Mouse (Mus musculus) neutrophil, adult 5-6 weeks (primary cell): ENCODE measurements around the gene Parp11. TPM values are rescaled to one million over a fixed set of nuclear protein-coding genes. Genes with fewer than 3 reads are reported as not detected.

ENCODE experiments used
- ATAC-seq: fragments of 151-379, 151-347 bp; 2 replicates; pipeline ENCODE4 v1.8.0; 2017; ENCODE audit warnings: mild to moderate bottlenecking, moderate TSS enrichment; ENCODE audit not compliant: insufficient number of reproducible peaks, poor library complexity, low FRiP score, severe bottlenecking; ENCODE audit errors: extremely low read depth
- total RNA-seq: library from RNA; stranded (forward); fragments of 200-1000 nt; gene quantifications from 2 replicates; pipeline ENCODE4 v1.2.3, GENCODE M21; 2017

Gene Parp11
- total RNA-seq = 57.5 and 57.7 TPM in 2 replicates

DNA sequence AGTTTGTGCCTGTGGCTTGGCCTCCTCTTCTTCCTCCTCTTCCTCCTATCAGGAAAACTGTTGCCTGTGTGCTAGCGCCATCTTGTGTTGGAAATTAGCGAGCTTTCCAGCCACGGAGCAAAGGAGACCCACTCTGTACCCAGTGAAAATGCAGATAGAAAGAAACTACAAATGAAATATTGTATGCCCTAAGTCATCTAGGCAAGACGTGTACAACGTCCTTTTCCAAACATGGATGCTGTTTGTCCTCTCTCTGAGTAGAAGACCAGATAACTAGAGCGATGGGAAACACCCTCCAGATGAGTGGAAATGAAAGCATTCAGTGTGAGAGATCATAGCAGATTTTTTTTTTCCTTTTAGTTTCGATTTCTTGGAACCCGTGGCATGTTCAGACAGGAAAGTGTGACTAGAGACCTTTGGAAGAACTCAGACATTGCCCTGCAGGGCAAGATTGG, at the start of gene Parp11:
TSS of gene Parp11 (plus strand) at position 405 of the 455 bp plus-strand sequence.
- peak; percentile 52 for ATAC-seq

DNA sequence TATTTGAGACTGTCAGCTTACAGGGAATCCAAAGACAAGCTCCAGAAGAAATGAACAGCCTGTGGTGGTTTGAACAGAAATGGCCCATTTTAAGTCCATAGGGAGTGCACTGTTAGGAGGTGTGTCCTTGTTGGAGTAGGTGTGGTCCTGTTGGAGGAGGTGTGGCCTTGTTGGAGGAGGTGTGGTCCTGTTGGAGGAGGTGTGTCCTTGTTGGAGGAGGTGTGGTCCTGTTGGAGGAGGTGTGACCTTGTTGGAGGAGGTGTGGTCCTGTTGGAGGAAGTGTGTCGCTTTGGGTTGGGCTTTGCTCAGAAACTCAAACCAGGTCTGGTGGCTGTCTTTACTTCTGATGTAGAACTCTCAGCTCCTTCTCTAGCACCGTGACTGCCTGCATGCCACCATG, 48.6 kb upstream of the Parp11 start:
- peak; percentile 41; the same call in 1 of the 2 replicates for ATAC-seq

GRCm38 (mm10) chr6:127401419-127401818, 45.2 kb upstream of the Parp11 start:
- no peak for ATAC-seq

- no peak for ATAC-seq
These were observed 42.4 kb upstream of the Parp11 start for GRCm38 (mm10) chr6:127404070-127404810.

DNA sequence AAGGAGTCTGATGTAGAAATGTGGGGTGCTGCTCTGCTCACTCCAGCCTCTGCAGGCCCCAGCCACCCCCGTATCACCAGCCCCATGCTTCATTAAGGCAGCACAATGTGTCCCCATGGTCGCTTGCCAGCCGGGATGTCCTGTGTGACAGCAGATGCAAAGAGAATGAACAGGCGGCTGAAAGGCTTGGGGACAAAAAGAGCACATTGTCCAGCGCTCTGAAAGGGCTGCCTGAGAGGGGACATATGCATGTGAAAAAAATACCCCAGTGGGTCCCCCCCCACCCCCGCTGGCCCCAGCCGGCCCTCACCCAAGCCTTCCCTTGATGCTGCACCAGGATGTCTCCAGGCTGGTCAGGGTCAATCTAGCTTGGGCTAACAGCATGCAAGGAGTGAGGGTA, 41.0 kb upstream of the Parp11 start:
- ATAC-seq = no peak

GRCm38 (mm10) chr6:127407742-127408141, 38.9 kb upstream of the Parp11 start:
- no peak for ATAC-seq

DNA sequence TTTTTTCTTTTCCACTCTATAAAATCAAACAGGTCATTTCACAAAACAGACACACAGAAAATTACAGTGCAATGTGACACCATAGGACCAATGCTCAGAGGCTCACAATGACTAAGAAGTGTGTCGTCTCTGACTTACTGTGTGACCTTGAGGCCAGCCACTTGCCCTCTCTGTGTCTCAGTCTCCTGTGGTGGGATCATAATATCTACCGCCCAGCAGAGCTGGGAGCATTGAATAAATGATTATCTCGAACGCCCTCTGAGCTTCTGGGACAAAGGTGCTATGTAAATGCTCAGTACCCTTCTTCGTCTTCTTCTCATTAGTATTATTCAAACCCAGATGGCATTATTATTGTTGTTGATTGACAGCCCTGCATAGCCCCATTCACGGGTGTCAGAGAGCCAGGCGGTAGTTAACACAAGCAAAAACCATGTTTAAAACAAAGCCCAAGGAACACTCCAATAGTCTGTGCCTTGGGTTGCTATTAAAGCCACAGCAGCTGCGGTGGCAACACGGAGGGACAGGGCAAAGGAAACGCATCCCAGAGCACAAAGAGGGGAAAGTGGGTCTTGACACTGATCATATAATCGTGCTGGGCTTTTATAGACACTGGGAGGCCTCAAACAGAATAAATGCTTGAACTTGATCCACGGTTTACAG, 29.0 kb upstream of the Parp11 start:
- no peak for ATAC-seq

DNA sequence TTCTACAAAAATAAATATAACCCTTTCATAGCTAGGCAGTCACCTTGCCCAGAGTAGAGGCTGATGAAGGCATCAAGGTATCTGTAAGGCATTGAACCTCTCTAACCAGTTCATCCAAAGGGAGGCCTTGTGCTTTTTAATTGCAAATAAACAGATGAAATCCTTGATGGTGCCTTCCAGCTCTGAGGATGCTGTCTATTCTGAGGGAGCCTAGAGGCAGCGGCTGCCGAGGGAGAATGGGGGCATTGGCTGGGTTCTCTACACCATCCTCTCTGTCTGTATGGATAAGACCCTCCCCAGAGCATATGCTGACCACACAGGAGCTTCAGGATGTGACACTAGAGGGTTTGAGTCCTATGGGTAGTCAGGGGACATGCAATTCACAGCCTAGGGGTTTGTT, 28.3 kb upstream of the Parp11 start:
- ATAC-seq = no peak

GRCm38 (mm10) chr6:127420115-127420514, 26.5 kb upstream of the Parp11 start:
- ATAC-seq = no peak

DNA sequence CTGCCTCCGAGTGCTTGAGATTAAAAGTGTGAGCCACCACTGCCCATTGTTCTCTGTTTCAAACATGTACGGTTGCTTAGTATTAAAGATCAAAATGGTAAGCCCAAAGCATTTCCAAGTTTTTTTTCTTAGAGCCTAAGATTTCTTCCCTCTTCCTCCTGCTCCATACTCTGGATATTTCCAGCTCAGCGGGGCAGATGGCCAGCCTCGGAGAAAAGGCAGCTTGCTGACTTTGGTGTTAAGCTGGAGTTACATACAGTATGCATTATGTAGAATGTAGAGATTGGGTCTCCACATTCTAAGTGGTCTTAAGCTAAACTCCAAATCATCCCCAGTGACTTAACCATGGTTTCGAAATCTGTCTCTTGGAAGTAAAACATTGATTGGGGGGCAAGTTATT, 21.5 kb upstream of the Parp11 start:
- no peak for ATAC-seq

DNA sequence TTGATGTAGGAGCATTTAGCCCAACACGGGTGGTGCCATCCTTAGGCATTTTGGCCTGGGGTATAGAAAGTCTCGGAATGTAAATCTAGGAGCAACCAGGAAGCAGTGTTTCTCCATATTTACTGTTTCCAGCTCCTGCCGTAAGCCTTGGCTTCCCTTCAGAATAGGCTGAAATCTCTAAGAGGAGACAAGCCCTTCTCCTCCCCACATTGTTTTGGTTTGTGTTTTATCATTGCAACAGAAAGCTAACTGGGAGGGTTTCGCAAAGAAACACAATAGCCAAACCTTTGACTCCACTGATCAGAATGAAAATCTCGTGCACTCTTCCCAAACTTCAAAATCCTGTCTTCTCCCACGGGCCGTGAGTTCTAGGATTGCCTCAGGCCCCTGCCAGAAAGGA, 15.9 kb upstream of the Parp11 start:
- ATAC-seq = no peak

- no peak for ATAC-seq
These were observed 15.4 kb upstream of the Parp11 start for GRCm38 (mm10) chr6:127431196-127431766.

GRCm38 (mm10) chr6:127433886-127434647, 12.6 kb upstream of the Parp11 start:
- no peak for ATAC-seq

DNA sequence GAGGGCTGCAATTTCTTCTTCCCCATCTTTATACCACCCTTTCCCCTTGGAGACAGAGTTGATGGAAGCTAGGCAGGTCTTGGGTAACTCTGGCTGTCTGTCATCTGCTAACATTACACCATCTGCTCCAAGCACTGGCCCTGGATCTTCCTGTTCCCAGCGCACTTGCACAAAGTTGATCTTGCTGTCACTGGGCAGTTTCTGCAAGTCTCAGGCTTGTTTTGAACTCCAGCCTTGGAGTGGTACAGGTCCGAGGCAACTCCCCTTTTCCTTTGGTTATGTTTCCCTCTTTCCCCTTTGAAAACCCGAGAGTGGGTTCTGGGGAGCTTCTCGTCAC, 12.0 kb upstream of the Parp11 start:
- no peak for ATAC-seq

DNA sequence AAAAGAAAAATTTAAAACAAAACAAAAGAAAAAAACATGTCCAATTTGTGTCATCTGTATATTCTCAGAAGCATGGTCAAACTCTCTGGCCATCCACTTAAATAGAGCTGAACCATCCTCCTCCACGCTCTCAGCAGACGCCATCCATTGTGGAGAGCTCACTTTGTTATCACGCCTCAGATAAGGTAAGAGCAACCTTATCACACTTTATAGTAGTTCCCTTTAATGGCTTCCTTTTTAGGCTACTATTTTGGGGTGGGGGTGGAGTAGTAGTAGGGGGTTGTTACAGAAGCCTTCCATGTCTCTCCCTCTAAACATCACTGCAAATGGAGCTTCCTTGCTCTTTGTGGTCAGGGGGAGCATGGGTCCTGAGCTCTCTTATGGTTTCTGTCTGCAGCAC, 7.6 kb upstream of the Parp11 start:
- ATAC-seq = no peak

DNA sequence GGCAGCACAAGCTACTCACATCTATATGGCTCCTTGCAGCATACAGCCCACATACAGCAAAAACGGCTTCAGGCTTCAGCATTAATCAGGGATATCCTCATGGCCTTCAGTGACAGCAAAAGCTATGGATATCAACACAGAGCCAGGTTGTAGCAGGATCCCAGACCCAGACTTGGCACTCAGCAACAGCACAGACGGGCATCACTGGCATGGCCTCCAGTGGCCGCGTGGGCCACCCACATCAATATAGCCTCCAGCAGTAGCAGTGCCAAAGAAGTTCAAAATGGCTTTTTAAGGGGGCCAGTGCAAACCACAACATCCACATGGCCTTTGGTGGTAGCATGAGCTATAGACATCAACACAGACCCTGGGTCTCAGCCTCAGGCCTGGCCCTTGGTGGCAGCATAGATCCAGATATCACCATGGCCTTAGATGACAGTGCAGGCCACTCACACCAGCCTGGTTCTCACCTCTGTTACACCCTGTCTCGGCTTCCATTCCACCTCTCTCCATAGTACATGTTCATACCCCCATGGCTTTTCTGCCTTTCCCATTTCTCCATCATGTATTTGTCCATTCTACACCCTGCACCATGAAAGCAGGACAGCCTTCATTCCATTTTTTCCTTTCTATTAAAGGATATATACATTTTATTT, 7.0 kb upstream of the Parp11 start:
- no peak for ATAC-seq

DNA sequence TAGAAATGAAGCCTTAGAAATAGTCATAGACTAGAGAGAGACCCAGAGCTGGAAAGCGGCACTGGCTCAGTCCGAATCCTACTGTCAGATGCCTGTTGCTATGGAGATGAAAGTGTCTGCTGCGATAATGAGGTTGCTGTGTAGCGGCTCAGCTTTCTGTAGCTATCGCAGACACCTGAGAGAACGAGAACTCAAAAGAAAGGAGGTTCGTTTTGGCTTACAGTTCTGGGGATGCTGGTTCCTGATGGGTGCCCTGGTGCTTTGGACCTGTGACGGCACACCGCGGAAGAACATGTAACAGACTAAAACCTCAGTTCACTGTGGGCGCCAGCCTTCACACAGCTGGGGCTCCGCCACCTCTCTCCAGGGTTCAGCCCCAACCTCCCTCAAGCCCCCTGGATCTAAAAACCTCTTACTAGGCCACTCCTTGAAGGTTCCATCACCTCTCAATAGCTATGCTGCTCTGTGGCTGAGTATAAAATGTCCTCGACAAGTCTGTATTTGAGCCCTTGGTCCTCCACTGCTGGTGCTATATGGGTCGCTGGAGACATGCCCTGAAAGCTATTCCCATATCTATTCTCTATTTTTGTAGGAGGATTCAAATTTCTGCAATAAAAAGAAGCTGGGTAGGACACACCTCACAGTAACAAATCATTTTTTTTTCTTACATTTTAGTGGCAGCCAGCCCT, 6.1 kb upstream of the Parp11 start:
- no peak for ATAC-seq

GRCm38 (mm10) chr6:127442584-127442983, 4.1 kb upstream of the Parp11 start:
- no peak for ATAC-seq

- no peak for ATAC-seq
These were observed 2.7 kb upstream of the Parp11 start for GRCm38 (mm10) chr6:127443910-127444309.
